Mouse (Mus musculus) kidney, postnatal 36 days (tissue): ENCODE results near the gene Ina.

ENCODE experiments used
- DNase-seq, 2 experiments: peaks; one replicate each; pipeline ENCODE4 v3.0.0; 2021 to 2022; ENCODE audit warnings: mixed read lengths in 2 of 2

Ina gene

DNA sequence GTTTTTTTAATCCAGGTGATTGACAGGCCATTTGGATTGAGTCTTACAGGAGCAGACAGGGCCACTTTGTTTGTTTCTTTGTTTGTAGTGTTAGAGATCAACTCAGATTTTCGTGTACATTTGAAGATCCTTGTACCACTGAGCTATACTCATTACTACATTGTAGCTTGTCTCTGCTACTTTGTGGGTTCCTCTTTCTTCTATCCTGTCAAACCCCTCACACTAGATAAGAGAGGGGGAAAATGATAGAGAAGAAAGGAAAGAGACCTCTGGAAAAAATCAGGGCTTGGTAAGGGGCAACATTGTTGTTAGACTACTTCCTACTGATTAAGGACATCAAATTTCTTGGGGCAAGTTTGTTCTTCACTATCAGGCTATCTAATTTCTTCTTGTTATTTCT, 43.2 kb downstream of the Ina start:
- DNase-seq: no peak

DNA sequence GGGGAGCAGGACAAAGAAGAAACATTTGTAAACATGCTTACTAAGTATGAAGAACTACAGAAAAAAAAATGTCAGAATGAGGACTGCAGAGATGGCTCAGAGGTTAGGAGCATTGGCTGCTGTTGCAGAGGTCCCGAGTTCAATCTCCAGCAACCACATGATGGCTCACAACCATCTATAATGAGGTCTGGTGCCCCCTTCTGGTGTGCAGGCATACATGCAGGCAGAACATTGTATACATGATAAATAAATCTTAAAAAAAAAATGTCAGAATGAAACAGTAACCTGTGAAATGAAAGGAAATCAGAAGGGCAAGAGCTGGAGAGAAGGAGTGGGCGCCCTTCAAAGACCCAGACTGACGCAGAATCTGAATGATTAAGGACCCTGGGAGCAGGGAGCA, 51.4 kb downstream of the Ina start:
- no peak for DNase-seq

DNA sequence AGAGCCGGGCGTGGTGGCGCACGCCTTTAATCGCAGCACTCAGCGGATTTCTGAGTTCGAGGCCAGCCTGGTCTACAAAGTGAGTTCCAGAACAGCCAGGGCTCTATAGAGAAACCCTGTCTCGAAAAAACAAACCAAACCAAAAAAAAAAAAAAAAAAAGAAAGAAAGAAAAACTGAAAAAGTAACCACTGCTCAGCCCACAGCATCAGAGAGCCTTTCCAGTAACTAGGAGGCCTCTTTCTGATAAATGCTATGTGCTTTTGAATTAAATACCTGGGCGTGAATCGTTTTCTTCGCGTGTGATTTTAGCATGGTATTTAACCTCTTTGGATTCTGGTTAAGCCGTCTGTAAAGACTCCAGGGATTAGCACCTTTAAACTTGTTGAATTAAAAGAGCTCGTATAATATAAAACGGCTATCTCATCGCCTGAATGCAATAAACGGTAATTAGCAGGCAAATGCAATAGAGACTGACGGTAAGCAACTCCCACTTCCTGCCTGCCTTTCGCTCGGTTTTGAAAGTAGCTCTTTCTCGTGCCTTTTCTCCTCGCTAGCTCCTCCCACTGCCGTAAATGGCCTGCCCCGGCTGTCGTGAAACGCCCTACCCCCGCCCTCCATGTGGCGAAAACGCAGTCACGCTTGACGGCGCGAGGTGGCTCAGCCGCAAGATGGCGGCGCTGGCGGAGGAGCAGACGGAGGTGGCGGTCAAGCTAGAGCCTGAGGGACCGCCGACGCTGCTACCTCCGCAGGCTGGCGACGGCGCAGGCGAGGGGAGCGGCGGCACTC, 52.8 kb downstream of the Ina start, which contains the start of gene Taf5:
Gene Taf5, plus strand, starts transcription at position 651 of the 787 bp plus-strand sequence.
- peak; percentile 97 to 98 for DNase-seq

DNA sequence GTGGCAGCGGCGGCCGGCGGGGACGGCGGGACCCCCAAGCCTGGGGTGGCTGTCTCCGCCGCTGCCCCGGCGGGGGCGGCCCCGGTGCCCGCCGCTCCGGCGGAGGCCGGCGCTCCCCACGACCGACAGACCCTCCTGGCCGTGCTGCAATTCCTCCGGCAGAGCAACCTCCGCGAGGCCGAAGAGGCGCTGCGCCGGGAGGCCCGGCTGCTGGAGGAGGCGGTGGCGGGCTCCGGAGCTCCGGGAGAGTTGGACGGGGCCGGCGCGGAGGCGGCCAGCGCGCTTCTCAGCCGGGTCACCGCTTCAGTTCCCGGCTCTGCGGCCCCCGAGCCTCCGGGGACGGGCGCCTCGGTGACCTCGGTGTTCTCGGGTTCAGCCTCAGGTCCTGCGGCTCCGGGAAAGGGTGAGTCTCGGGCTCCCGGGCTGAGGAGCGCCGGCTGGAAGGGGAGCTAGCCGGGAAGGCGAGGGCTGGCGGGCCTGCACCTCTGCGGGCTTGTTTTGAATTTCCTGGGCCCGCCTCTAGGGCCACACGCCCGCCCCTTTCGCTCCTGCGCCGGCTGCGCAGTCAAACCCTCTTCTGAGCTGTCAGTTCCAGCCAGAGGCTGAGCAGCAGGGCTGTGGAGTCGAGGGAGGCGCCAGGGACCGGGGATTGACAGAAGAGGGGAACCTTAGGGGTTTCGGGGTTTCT, 53.6 kb downstream of the Ina start:
- peak; percentile 89 to 92 for DNase-seq
